Mouse (Mus musculus): ENCODE measurements around the gene Auh.

- TF ChIP-seq CTCF (IDR thresholded peaks at IDR 0.05; ENCODE audit: extremely low read depth, insufficient read depth, low read length) (no peak), POLR2A (IDR thresholded peaks at IDR 0.05; ENCODE audit: extremely low read depth, insufficient read depth, low read length) (no peak)
Measured at GRCm38 (mm10) chr13:52947545-52947944, 18.1 kb upstream of the Auh start.
